Mouse (Mus musculus): ENCODE data around the gene Tomm7.
A peak's percentile ranks its signal among the peaks of the same experiment; 100 is the strongest.
"Not testable (repeated sequence)": the region's sequence is repeated elsewhere in the genome, so short reads cannot be mapped to it uniquely, and the experiment has no call there.

Gene Tomm7

GRCm38 (mm10) chr5:23852916-23853315, 9.0 kb upstream of the Tomm7 start:
- peak in 1 of 2 experiments; percentile 73 for DNase-seq (ENCODE audit: low spot score in 2 of 2)

DNA sequence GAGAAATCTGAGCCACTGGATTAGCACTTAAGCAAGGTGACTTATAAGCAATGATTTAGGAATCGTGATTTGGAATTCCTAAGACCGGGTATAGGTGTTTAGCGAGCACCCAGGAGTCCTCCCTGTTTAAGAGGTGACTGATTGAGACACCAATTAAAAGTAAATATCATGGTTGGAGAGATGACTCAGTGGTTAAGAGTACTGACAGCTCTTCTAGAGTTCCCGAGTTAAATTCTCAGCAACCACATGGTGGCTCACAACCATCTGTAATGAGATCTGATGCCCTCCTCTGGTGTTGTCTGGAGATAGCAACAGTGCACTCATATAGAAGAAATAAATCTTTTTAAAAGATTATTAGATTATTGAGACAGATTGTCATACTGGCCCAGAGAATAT, 7.2 kb upstream of the Tomm7 start:
- DNase-seq (ENCODE audit: low spot score in 2 of 2), result not testable (repeated sequence)

- DNase-seq (ENCODE audit: low spot score in 2 of 2), result peak; percentile 92 to 96
These were observed 6.6 kb upstream of the Tomm7 start for GRCm38 (mm10) chr5:23850345-23851159.

DNA sequence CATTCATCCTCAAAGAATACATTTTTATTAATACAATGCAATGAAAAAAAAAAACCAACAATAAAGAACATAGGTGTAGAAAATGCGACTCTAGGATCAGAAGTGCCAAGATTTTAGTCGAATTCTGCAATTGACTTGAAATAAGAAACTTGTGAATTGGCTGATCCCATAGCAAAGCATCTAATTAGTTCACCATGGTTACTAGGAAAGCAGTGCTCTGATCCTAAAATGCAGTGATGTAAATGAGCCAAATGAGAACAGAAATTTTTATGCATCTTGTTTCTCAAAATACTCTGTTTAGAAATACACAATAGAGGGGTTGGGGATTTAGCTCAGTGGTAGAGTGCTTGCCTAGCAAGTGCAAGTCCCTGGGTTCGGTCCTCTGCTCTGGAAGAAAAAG, 1.2 kb upstream of the Tomm7 start:
- no peak for DNase-seq (ENCODE audit: low spot score in 2 of 2)

GRCm38 (mm10) chr5:23844531-23844841, 525 bp upstream of the Tomm7 start:
- DNase-seq (ENCODE audit: low spot score in 2 of 2), result peak in 1 of 2 experiments; percentile 50

DNA sequence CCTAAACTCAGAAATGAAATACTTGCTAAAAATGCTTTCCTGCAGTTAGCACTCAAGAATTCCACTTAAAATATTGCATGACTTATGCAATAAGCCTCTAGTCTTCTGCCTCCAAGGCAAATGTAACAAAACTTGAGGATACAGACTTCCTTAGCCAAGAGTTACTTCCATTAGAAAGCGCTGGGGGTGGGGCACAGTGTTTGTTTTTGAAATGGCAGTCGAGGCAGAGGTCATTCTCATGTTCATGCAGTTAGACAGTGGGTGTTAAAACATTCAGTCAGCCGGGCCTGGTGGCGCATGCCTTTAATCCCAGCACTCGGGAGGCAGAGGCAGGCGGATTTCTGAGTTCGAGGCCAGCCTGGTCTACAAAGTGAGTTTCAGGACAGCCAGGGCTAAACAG, 5.8 kb downstream of the Tomm7 start:
- no peak for DNase-seq (ENCODE audit: low spot score in 2 of 2)

- DNase-seq (ENCODE audit: low spot score in 2 of 2), result not testable (repeated sequence)
These were observed 8.3 kb downstream of the Tomm7 start for GRCm38 (mm10) chr5:23835691-23836090.

DNA sequence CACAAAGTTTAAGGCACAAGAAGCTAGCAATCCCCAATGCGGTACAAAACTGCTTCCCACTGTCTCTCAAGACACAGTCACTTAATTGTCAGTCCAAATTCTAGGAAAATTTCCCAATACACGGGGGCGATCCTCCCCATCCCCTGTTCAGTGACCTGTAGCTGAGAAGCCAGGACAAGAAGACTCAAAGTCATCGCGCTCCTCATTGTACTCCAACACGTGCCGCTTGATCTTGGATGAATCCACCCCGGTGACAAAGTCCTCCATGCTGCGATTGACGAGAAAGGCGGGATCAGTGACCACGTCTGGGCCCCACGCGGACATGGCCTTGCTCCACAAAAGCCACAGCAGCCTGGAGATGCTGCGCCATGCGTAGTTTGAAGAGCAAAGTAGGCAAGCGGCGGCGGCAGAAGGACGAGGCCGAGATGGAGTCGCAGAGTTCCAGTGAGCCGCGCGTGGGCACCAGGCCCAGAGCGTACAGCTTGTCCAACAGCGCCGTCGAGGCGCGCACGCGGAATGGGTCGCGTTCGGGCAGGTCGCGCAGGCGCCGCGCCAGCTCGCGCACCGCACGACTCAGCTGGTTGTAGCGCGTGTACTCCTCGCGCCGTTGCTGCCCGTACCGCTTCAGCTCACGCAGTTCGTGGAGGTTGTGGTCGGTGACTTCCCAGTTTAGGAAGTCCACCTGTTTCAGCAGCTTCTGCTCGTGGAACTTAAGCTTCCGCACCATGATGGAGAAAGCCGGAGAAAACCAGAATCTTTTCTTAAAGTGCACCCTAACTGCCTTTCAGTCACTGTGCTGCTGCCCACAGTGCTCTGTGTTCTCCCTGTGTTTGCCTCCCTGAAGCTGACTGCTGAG, 12.8 kb downstream of the Tomm7 start:
- DNase-seq (ENCODE audit: low spot score in 2 of 2), result peak in 1 of 2 experiments; percentile 17

- DNase-seq (ENCODE audit: low spot score in 2 of 2), result peak; percentile 52 to 85
These were observed 17.5 kb downstream of the Tomm7 start for GRCm38 (mm10) chr5:23826321-23827004.

DNA sequence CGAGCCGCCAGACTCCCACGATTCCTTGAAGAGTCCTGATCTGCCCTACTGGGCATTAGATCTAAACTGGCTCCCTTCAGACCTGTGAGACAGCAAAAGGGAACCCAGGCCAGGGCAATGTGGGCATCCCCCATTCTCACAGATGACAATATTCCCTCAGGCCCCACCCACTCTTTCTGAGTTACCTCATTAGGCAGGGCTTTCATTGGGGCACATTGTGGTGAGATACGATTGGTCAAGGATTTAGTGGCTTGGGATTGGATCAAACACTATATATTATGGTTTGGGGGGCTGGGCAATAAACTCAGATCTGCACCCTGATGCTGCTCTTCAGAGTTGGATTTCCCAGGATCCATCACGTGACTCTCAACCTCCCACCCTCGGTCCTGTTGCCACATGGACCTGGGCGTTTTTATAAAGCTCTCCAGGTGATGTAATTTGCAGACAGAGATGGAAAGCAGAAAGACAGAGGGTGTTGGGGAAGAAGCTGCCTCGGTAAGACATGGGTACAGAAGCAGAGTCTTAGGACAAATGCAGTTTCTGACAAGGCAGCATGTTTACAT, 19.7 kb downstream of the Tomm7 start:
- no peak for DNase-seq (ENCODE audit: low spot score in 2 of 2)

DNA sequence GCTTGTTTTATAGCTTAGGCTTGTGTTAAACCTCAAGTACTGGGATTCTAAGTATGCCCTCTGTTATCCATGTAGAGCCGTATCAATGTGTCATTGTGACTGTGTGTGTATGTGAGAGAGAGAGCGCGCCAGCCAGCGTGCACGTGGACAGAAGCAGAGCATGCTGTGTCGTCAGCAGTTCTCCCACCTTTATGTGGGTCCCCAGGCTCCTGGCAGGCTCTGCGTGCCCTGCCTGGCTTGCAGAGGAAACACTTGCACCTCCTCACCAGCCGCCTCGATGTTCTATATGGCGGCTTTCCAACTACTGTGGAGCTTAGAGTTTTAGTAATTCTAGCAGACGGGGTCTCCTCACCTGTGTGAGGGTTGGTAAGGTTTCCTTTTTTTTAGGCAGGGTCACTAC, 21.7 kb downstream of the Tomm7 start:
- DNase-seq (ENCODE audit: low spot score in 2 of 2), result no peak

DNA sequence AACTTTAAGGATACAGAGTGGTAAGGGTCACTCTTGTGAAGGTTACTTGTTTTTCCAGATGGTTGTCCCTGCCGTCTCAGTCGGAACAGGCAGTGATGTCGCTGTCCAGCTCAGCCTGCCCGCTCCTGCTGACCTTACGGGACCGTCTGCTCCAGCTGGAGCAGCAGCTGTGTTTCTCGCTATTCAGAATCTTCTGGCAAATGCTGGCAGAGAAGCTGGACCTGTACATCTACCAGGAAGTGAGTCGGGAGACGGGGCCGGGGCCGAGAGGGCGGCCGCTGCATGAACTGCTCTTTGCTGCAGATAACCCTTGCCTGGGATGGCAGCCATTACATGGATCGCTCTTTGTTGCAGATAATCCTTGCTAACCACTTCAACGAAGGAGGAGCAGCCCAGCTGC, 27.3 kb downstream of the Tomm7 start:
- DNase-seq (ENCODE audit: low spot score in 2 of 2), result no peak

DNA sequence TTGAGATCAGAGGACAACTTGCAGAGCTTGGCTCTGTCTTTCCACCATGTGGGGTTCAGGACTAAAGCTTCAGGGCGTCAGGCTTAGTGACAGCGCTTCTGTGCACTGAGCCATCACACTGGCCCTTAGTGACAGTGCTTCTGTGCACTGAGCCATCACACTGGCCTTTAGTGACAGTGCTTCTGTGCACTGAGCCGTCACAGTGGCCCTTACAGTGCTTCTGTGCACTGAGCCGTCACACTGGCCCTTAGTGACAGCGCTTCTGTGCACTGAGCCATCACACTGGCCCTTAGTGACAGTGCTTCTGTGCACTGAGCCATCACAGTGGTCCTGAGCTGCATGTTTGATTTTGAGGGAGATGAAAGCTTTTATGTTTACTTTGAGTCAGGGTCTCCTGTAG, 29.1 kb downstream of the Tomm7 start:
- no peak for DNase-seq (ENCODE audit: low spot score in 2 of 2)

GRCm38 (mm10) chr5:23792726-23793125, 51.2 kb downstream of the Tomm7 start:
- DNase-seq (ENCODE audit: low spot score in 2 of 2), result no peak

- DNase-seq (ENCODE audit: low spot score in 2 of 2), result no peak
These were observed 54.8 kb downstream of the Tomm7 start for GRCm38 (mm10) chr5:23789078-23789612.
